Mouse (Mus musculus): ENCODE data around the gene Bhmt.
A peak's percentile ranks its signal among the peaks of the same experiment; 100 is the strongest.

The Bhmt gene

GRCm38 (mm10) chr13:93637282-93638245 lies at the start of gene Bhmt:
Gene Bhmt, minus strand, starts transcription at chr13:93637961.
- no peak for DNase-seq

- no peak for DNase-seq
Measured at GRCm38 (mm10) chr13:93687321-93687720, 49.6 kb upstream of the Bhmt start.

GRCm38 (mm10) chr13:93685226-93685625 lies 47.5 kb upstream of the Bhmt start:
- DNase-seq = no peak

- DNase-seq = no peak
Measured at GRCm38 (mm10) chr13:93683336-93683735, 45.6 kb upstream of the Bhmt start.

GRCm38 (mm10) chr13:93676864-93677263 lies 39.1 kb upstream of the Bhmt start:
- DNase-seq = no peak

GRCm38 (mm10) chr13:93674131-93674561 lies 36.4 kb upstream of the Bhmt start, which contains the start of the genes Bhmt2 and Dmgdh:
Gene Bhmt2, minus strand, starts transcription at chr13:93674302.
Gene Dmgdh, plus strand, starts transcription at chr13:93674433.
- no peak for DNase-seq

- DNase-seq = no peak
Measured at GRCm38 (mm10) chr13:93673296-93673695, 35.5 kb upstream of the Bhmt start.

- no peak for DNase-seq
Measured at GRCm38 (mm10) chr13:93672371-93672770, 34.6 kb upstream of the Bhmt start.

GRCm38 (mm10) chr13:93667586-93667985 lies 29.8 kb upstream of the Bhmt start:
- DNase-seq = no peak

GRCm38 (mm10) chr13:93657941-93658340 lies 20.2 kb upstream of the Bhmt start:
- DNase-seq = peak; percentile 22

GRCm38 (mm10) chr13:93653382-93653781 lies 15.6 kb upstream of the Bhmt start:
- DNase-seq = no peak

GRCm38 (mm10) chr13:93648387-93649130 lies 10.8 kb upstream of the Bhmt start:
- no peak for DNase-seq

GRCm38 (mm10) chr13:93639636-93640035 lies 1.9 kb upstream of the Bhmt start:
- DNase-seq = no peak

GRCm38 (mm10) chr13:93636561-93636960 lies 1.2 kb downstream of the Bhmt start:
- peak; percentile 34 to 40 for DNase-seq

- no peak for DNase-seq
Measured at GRCm38 (mm10) chr13:93632927-93633326, 4.8 kb downstream of the Bhmt start.

GRCm38 (mm10) chr13:93630941-93631705 lies 6.6 kb downstream of the Bhmt start:
- peak; percentile 21 to 36 for DNase-seq

- no peak for DNase-seq
Measured at GRCm38 (mm10) chr13:93628861-93629260, 8.9 kb downstream of the Bhmt start.

- DNase-seq = no peak
Measured at GRCm38 (mm10) chr13:93614361-93614948, 23.3 kb downstream of the Bhmt start.

GRCm38 (mm10) chr13:93613771-93614170 lies 24.0 kb downstream of the Bhmt start:
- DNase-seq = no peak

- DNase-seq = peak; percentile 76 to 84
Measured at GRCm38 (mm10) chr13:93612660-93613607, 24.8 kb downstream of the Bhmt start.

- DNase-seq = no peak
Measured at GRCm38 (mm10) chr13:93608476-93608875, 29.3 kb downstream of the Bhmt start.
